Mouse (Mus musculus) testis, adult 2 months (tissue): Measurements from ENCODE around the gene Ddrgk1.

ENCODE experiments used
- CTCF ChIP-seq: fragments of 200-500 bp; IDR thresholded peaks from 2 replicates; pipeline ENCODE4 v1.5.1; 2012; ENCODE audit warnings: low read depth, mild to moderate bottlenecking, inconsistent platforms, low read length, moderate library complexity; ENCODE audit not compliant: control insufficient read depth, insufficient read depth, insufficient replicate concordance
- POLR2A ChIP-seq: fragments of 200-500 bp; IDR thresholded peaks from 2 replicates; pipeline ENCODE4 v1.6.1; 2012; ENCODE audit warnings: low read depth, mild to moderate bottlenecking, inconsistent platforms, low read length, moderate library complexity; ENCODE audit not compliant: control insufficient read depth

DNA sequence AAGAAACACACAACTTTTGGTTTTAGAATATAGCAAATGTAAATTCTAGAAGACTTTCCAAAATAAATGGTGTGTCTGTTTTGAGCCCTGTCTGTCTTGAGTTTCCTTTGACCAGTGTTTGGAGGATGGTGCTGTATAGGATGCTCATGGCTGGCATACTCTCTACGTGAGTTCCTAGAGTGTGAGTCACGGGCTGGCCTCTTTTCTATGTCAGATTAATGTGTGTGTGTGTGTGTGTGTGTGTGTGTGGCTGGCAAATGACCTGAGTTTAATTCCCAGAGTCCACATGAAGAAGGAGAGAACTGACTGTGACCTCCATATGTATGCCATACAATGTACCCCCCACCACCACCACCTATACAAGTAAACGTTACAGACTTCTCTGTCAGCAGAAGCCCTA, 17.1 kb upstream of the Ddrgk1 start:
- TF ChIP-seq POLR2A = no peak
- TF ChIP-seq CTCF = no peak
